Mouse (Mus musculus): ENCODE data around the gene Sipa1l3. TPM values are rescaled to one million over a fixed set of nuclear protein-coding genes. Genes with fewer than 3 reads are reported as not detected.

The Sipa1l3 gene
- polyA plus RNA-seq, 1 experiment from 2014 or later, result 21.6 TPM

DNA sequence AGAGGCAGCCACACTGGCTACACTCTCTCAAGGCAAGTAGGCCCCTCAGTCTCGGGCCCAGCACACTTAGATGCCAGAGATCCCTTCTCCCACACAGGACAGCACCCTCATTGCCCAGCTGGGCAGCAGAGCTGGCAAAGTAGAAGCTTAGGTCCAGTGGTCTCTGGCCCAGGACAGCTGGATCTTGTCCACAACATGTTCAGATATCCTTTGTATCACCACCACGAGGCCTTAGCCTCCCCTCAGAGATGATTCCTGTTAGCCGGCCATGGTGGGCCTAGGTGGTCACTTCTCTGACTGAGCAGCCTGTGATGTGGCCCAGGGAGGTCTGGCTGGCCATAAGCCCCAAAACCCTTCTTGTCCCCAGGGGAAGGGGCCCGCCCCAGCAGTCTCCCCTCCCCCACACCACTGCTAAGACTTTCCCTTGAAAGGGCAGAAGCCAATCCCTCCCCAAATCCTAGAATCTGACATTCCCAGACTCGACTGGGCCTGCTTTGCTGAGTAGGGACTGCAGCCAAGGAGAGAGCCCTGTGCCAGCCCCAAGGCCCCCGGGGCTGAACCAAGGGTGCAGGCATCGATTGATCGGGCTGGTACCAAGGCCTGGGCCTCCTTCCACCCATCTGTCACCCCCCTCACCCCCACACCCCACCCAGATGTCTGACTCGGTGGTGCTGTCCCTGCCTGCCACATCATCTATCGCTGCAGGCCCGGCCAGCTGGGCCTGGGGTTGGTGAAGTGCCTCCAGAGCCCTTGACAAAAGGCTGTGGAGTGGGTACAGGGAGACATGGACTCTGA lies 227.6 kb downstream of the Sipa1l3 start:
- no peaks in the 10 kb centered on the region for H3K27me3 ChIP-seq (ENCODE audit: control insufficient read depth, insufficient read depth, low read depth, low read length)
- H3K4me1 ChIP-seq (replicated peaks; ENCODE audit: control insufficient read depth, insufficient read depth, low read length), result peaks cover 25% of the 10 kb centered on the region
- peak overlapping the region; percentile 69 for H3K4me3 ChIP-seq (ENCODE audit: low read length)
- ATAC-seq (ENCODE audit: low read depth), result 0 out of 2 replicates have a peak, but pooled peaks have one; percentile 2
- 34% methylated on average over 11 of the region's 11 CpGs for WGBS
- H3K36me3 ChIP-seq (ENCODE audit: control insufficient read depth, insufficient read depth, low read length), result no peaks in the 10 kb centered on the region; the same call in 1 of the 2 replicates
- H3K4me2 ChIP-seq (ENCODE audit: low read depth, low read length), result peak overlapping the region; percentile 82
- peak overlapping the region; percentile 55 for H3K9ac ChIP-seq (ENCODE audit: low read length)
- peak overlapping the region; percentile 98 for H3K27ac ChIP-seq (ENCODE audit: low read length)
- no peaks in the 10 kb centered on the region for H3K9me3 ChIP-seq (ENCODE audit: control insufficient read depth, low read length)

DNA sequence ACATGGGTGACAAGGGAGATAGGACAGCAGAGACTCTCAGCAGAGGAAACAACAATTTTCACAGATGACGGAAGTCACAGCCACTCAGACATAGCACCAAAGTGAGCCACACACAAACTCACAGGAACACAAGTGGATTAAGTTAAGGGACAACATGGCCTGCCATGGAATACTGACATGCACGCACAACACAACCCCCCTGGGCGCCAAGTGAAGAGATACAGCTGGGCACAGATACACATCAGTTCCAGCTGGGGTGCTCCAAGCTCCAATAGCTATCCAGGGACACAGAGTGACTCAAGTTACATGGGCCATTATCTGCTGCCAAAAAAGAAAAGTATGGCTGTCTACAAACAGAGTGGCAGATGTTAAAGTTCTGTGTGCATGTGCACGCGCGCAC lies 228.6 kb downstream of the Sipa1l3 start:
- 63% methylated on average over 6 of the region's 6 CpGs for whole genome bisulfite sequencing
- Histone ChIP-seq H3K9me3 (ENCODE audit: control insufficient read depth, low read length) (no peaks in the 10 kb centered on the region), H3K9ac (ENCODE audit: low read length) (peak overlapping the region; percentile 85), H3K4me3 (ENCODE audit: low read length) (peak overlapping the region; percentile 69), H3K36me3 (ENCODE audit: control insufficient read depth, insufficient read depth, low read length) (no peaks in the 10 kb centered on the region; the same call in 1 of the 2 replicates), H3K27me3 (ENCODE audit: control insufficient read depth, insufficient read depth, low read depth, low read length) (no peaks in the 10 kb centered on the region), H3K4me1 (replicated peaks; ENCODE audit: control insufficient read depth, insufficient read depth, low read length) (peaks cover 25% of the 10 kb centered on the region), H3K4me2 (ENCODE audit: low read depth, low read length) (peak overlapping the region; percentile 82), H3K27ac (ENCODE audit: low read length) (peak overlapping the region; percentile 98)
- peak; percentile 76 for ATAC-seq (ENCODE audit: low read depth)

DNA sequence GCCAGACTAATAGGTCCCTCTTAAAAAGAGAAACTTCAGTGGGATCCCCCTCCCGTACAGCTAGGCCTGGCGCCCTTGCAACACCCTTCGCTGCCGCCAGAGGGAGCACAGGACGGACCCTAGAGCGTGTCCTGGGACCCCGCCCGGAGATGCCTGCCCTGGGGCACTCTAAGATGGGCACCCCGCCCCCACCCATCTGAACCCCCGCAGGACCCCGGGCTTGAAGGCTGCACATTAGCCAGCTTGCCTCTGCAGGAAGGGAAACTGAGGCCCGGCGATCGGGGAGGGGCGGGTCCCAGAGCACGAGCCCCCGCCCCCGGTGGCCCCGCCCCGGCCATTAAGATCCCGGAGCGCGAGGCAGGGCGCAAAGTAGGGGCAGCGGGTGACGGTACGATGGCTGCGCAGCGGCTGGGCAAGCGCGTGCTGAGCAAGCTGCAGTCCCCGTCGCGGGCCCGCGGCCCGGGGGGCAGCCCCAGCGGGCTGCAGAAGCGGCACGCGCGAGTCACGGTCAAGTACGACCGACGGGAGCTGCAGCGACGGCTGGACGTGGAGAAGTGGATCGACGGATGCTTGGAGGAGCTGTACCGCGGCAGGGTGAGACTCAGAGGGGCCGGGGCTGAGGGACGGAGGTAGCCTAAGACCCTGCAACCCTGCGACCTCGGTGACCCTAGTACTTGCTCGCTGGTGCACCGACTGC lies 229.4 kb downstream of the Sipa1l3 start, which contains the start of gene Ppp1r14a:
Ppp1r14a (plus strand) TSS at position 367 of the 697 bp plus-strand sequence.
- Histone ChIP-seq H3K9ac (ENCODE audit: low read length) (peak within 1 kb of the TSS; percentile 85), H3K4me2 (ENCODE audit: low read depth, low read length) (peak within 1 kb of the TSS; percentile 82), H3K4me3 (ENCODE audit: low read length) (peak within 1 kb of the TSS; percentile 69), H3K27me3 (ENCODE audit: control insufficient read depth, insufficient read depth, low read depth, low read length) (no peaks in the 10 kb centered on the region), H3K27ac (ENCODE audit: low read length) (peak within 1 kb of the TSS; percentile 98), H3K4me1 (replicated peaks; ENCODE audit: control insufficient read depth, insufficient read depth, low read length) (peaks cover 25% of the 10 kb centered on the region), H3K36me3 (ENCODE audit: control insufficient read depth, insufficient read depth, low read length) (no peaks in the 10 kb centered on the region; the same call in 1 of the 2 replicates), H3K9me3 (ENCODE audit: control insufficient read depth, low read length) (no peaks in the 10 kb centered on the region)
- ATAC-seq (ENCODE audit: low read depth), result peak; percentile 37
- 1% methylated on average over 59 of the region's 59 CpGs for WGBS

DNA sequence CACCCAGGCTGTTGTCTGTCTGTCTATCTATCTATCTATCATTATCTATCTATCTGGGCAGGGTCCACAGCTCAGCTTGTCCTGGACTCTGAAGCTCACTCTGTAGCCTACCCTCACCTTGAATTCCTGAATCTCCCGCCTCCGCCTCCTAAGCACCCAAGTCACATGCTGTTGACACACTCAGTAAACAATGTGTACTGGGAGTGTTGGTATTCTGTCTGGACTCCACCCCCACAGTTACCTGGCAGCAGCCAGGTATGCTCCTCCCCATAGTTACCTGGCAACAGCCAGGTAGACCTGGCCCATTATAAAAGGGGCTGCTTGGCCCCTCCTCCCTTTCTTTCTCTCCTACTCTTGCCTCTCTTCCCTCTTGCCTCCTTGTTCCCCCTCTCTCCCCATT lies 230.4 kb downstream of the Sipa1l3 start:
- WGBS, result 63% methylated on average over 2 of the region's 2 CpGs
- H3K4me1 ChIP-seq (replicated peaks; ENCODE audit: control insufficient read depth, insufficient read depth, low read length), result peaks cover 19% of the 10 kb centered on the region
- H3K4me3 ChIP-seq (ENCODE audit: low read length), result no peak overlapping the region
- H3K4me2 ChIP-seq (ENCODE audit: low read depth, low read length), result no peak overlapping the region
- no peaks in the 10 kb centered on the region; the same call in 1 of the 2 replicates for H3K36me3 ChIP-seq (ENCODE audit: control insufficient read depth, insufficient read depth, low read length)
- no peak for ATAC-seq (ENCODE audit: low read depth)
- H3K9ac ChIP-seq (ENCODE audit: low read length), result no peak overlapping the region
- no peak overlapping the region for H3K27ac ChIP-seq (ENCODE audit: low read length)
- no peaks in the 10 kb centered on the region for H3K9me3 ChIP-seq (ENCODE audit: control insufficient read depth, low read length)
- H3K27me3 ChIP-seq (ENCODE audit: control insufficient read depth, insufficient read depth, low read depth, low read length), result no peaks in the 10 kb centered on the region

DNA sequence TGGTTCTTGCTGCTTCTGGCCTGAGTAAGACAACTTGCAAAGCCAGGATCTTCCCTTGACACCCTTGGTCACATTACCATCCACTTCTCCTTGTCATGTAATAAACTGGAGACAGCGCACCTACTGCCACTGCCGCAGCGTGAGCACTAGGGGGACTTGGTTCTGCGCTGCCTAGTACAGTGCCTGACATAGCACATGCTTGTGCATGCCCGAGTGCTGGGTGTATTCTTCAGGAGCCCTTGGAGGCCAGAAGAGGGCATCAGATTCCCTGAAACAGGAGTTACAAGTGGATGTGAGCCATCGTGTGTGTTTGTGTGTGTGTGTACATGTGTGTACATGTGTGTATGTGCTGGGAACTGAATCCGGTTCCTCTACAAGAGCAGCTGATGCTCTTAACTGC lies 231.0 kb downstream of the Sipa1l3 start:
- no peak for ATAC-seq (ENCODE audit: low read depth)
- H3K4me3 ChIP-seq (ENCODE audit: low read length), result no peak overlapping the region
- H3K4me2 ChIP-seq (ENCODE audit: low read depth, low read length), result no peak overlapping the region
- H3K27ac ChIP-seq (ENCODE audit: low read length), result no peak overlapping the region
- H3K4me1 ChIP-seq (replicated peaks; ENCODE audit: control insufficient read depth, insufficient read depth, low read length), result peaks cover 14% of the 10 kb centered on the region
- 83% methylated on average over 7 of the region's 7 CpGs for WGBS
- H3K9me3 ChIP-seq (ENCODE audit: control insufficient read depth, low read length), result no peaks in the 10 kb centered on the region
- H3K9ac ChIP-seq (ENCODE audit: low read length), result no peak overlapping the region
- no peaks in the 10 kb centered on the region; the same call in 1 of the 2 replicates for H3K36me3 ChIP-seq (ENCODE audit: control insufficient read depth, insufficient read depth, low read length)
- peaks cover under 1% of the 10 kb centered on the region; the same call in 1 of the 2 replicates for H3K27me3 ChIP-seq (ENCODE audit: control insufficient read depth, insufficient read depth, low read depth, low read length)

DNA sequence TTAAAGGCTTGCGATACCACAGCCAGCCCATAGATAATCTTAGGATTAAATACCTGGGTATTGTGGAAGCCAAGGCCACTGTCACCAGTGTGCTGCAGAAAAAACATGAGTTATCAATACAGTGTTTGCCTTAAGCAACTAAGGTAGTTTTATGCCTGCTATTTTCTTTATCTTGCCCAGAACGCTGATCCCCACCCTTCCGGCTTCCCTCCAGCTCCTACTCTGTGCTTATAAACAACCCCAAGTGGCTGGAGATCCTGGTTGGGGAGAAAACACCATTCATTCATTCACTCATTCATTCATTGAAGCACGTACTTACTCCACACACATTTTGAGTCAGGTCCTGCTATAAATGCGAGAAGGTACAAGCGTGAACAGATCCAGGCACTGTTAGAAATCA lies 233.9 kb downstream of the Sipa1l3 start:
- H3K4me2 ChIP-seq (ENCODE audit: low read depth, low read length), result no peak overlapping the region
- H3K27ac ChIP-seq (ENCODE audit: low read length), result no peak overlapping the region
- ATAC-seq (ENCODE audit: low read depth), result no peak
- peaks cover 11% of the 10 kb centered on the region for H3K27me3 ChIP-seq (ENCODE audit: control insufficient read depth, insufficient read depth, low read depth, low read length)
- 92% methylated on average over 6 of the region's 6 CpGs for WGBS
- no peaks in the 10 kb centered on the region for H3K36me3 ChIP-seq (ENCODE audit: control insufficient read depth, insufficient read depth, low read length)
- H3K4me1 ChIP-seq (replicated peaks; ENCODE audit: control insufficient read depth, insufficient read depth, low read length), result peaks cover 16% of the 10 kb centered on the region
- no peak overlapping the region for H3K4me3 ChIP-seq (ENCODE audit: low read length)
- H3K9ac ChIP-seq (ENCODE audit: low read length), result no peak overlapping the region
- H3K9me3 ChIP-seq (ENCODE audit: control insufficient read depth, low read length), result no peaks in the 10 kb centered on the region

DNA sequence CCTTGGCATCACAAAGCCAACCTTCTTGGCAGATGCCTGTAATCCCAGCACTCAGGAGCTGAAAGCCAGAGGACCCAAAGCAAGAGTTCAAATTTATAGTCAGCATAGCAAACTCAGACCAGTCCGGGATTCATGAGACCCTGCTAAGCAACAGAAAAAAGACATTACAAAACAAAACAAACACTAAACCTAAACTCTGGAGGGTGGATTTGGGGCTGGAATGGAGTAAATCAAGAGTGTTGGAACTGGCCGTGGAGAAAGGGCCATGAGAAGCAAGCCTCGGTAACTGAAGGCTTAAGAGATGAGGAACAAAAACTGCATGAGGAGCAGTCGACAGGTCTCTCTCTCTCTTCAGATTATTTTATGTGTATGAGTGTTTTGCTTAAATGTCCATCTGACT lies 234.6 kb downstream of the Sipa1l3 start:
- H3K4me1 ChIP-seq (replicated peaks; ENCODE audit: control insufficient read depth, insufficient read depth, low read length), result peaks cover 16% of the 10 kb centered on the region
- H3K36me3 ChIP-seq (ENCODE audit: control insufficient read depth, insufficient read depth, low read length), result no peaks in the 10 kb centered on the region
- H3K9me3 ChIP-seq (ENCODE audit: control insufficient read depth, low read length), result no peaks in the 10 kb centered on the region
- no peak overlapping the region for H3K27ac ChIP-seq (ENCODE audit: low read length)
- H3K9ac ChIP-seq (ENCODE audit: low read length), result no peak overlapping the region
- H3K4me2 ChIP-seq (ENCODE audit: low read depth, low read length), result no peak overlapping the region
- H3K4me3 ChIP-seq (ENCODE audit: low read length), result no peak overlapping the region
- WGBS, result 80% methylated on average over 4 of the region's 4 CpGs
- peaks cover 11% of the 10 kb centered on the region for H3K27me3 ChIP-seq (ENCODE audit: control insufficient read depth, insufficient read depth, low read depth, low read length)
- no peak for ATAC-seq (ENCODE audit: low read depth)

DNA sequence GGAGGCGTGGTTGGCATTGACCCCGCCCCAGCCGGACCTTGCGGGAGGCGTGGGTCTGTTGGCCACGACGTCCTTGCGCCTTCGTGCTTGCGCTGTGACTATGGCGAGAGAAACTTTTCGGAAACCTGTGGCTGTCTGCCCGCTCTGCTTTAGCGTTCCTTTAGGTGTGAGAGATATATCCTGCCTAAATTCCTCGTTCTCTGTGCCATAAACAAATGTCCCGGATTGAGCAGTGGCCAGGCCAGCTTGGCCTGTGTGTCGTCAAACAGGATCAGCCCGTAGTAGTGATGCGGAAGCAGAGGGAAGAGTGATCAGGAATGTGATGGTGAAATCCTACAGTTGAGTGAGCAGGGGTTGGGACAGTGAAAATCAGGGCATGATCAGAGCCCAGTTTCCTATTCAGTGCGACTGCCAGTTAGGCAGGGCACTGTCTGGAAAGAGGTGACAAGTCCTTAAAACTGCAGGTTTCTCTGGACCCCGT lies 236.3 kb downstream of the Sipa1l3 start:
- ATAC-seq (ENCODE audit: low read depth), result peak; percentile 52
- Histone ChIP-seq H3K36me3 (ENCODE audit: control insufficient read depth, insufficient read depth, low read length) (no peaks in the 10 kb centered on the region), H3K9ac (ENCODE audit: low read length) (peak overlapping the region; percentile 82), H3K4me1 (replicated peaks; ENCODE audit: control insufficient read depth, insufficient read depth, low read length) (peaks cover 9% of the 10 kb centered on the region), H3K27ac (ENCODE audit: low read length) (no peak overlapping the region), H3K9me3 (ENCODE audit: control insufficient read depth, low read length) (no peaks in the 10 kb centered on the region), H3K4me3 (ENCODE audit: low read length) (peak overlapping the region; percentile 68), H3K4me2 (ENCODE audit: low read depth, low read length) (peak overlapping the region; percentile 83), H3K27me3 (ENCODE audit: control insufficient read depth, insufficient read depth, low read depth, low read length) (peaks cover 11% of the 10 kb centered on the region)
- 5% methylated on average over 21 of the region's 21 CpGs for WGBS
